Mouse (Mus musculus): ENCODE measurements around the gene Stkld1. TPM values are rescaled to one million over a fixed set of nuclear protein-coding genes. Genes with fewer than 3 reads are reported as not detected.
A peak's percentile ranks its signal among the peaks of the same experiment; 100 is the strongest.

Stkld1 gene
- polyA plus RNA-seq, 1 experiment from 2014 or later = 0.06 TPM

DNA sequence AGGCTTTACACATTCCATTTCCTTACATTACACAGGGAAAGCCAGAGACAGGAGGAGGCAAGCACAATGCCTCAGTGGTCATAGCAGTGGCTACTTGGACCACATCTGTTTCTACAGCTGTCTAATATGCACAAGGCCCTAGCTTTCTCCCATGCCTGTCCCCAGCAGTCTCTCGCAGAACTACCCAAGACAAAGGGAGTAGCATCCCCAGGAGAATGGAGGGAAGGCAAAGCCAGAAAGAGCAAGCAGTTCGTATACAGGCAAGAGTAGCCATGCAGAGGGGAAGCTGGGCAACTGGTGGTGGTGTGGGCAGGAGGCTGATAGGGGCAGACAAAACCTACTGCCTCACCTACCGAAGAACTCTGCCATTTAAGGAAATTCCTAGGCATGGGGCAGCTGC, 27.4 kb upstream of the Stkld1 start:
- ATAC-seq = no peak
- Histone ChIP-seq H3K36me3 (ENCODE audit: control insufficient read depth, insufficient read depth, low read length) (peaks cover 18% of the 10 kb centered on the region), H3K9me3 (ENCODE audit: control insufficient read depth, low read length) (no peaks in the 10 kb centered on the region), H3K27me3 (replicated peaks; ENCODE audit: control insufficient read depth, insufficient read depth, low read length) (no peaks in the 10 kb centered on the region), H3K4me1 (ENCODE audit: control insufficient read depth, insufficient read depth, low read depth, low read length) (peaks cover 34% of the 10 kb centered on the region), H3K9ac (ENCODE audit: low read depth, low read length) (no peak overlapping the region), H3K4me3 (ENCODE audit: low read length) (no peak overlapping the region), H3K4me2 (ENCODE audit: low read length) (no peak overlapping the region), H3K27ac (ENCODE audit: low read depth, low read length) (no peak overlapping the region)
- 97% methylated on average over 3 of the region's 3 CpGs for WGBS

DNA sequence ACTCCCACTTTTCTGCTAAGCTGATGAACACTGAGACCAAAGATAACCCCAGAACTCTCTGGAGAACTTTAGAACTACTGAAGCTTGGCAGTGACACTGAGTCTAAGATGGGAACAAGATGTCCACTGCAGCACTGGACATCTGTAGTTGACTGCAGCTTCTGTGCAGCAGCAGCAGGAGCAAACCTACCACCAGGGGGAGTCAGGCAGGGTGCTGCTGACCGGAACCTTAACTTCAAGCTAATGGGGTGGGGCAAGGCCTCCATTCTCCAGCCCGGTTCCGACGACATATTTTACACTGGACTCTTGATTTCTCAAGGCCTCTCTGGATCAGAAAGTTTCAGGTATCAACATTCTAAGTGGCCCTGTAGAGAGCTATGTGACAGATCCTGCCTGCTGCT, 26.7 kb upstream of the Stkld1 start:
- no peak for ATAC-seq
- Histone ChIP-seq H3K27me3 (replicated peaks; ENCODE audit: control insufficient read depth, insufficient read depth, low read length) (no peaks in the 10 kb centered on the region), H3K27ac (ENCODE audit: low read depth, low read length) (no peak overlapping the region), H3K9me3 (ENCODE audit: control insufficient read depth, low read length) (no peaks in the 10 kb centered on the region), H3K36me3 (ENCODE audit: control insufficient read depth, insufficient read depth, low read length) (peaks cover 18% of the 10 kb centered on the region), H3K9ac (ENCODE audit: low read depth, low read length) (no peak overlapping the region), H3K4me3 (ENCODE audit: low read length) (no peak overlapping the region), H3K4me1 (ENCODE audit: control insufficient read depth, insufficient read depth, low read depth, low read length) (peaks cover 34% of the 10 kb centered on the region), H3K4me2 (ENCODE audit: low read length) (no peak overlapping the region)
- 55% methylated on average over 4 of the region's 4 CpGs for WGBS

DNA sequence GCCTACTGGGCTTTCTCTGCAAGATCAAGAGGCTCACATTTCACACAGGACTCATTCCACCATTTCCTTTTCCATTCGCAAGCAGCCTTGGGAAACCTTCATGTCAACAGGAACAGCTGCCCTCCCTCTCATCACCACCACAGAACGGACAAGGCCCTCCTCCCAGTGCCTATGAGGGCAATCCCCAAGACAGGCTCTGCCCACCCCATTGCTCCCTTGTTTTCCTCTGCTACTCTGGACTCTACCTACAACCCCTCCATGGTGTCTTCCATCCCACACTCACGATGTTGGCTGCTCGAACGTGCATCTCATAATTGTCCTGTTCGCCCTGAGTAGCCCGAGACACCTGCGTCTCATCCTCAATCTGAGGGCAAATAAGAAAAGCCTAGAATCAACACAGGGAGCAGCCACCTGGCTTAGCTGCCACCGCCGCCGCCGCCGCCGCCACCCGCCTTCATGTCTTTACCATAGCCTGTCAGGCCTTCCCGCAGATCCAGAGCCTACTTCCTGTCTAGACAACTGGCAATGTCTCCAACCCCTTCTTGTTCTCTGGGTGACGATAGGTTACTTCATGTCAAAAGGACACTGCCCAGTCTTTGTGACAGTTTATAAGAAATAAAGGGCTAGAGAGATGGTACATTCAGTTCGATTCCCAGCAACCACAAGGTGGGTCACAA, 25.0 kb upstream of the Stkld1 start:
- Histone ChIP-seq H3K4me2 (ENCODE audit: low read length) (peak overlapping the region; percentile 77), H3K9me3 (ENCODE audit: control insufficient read depth, low read length) (no peaks in the 10 kb centered on the region), H3K4me3 (ENCODE audit: low read length) (peak overlapping the region; percentile 85; the same call in 1 of the 2 replicates), H3K27me3 (replicated peaks; ENCODE audit: control insufficient read depth, insufficient read depth, low read length) (no peaks in the 10 kb centered on the region), H3K9ac (ENCODE audit: low read depth, low read length) (peak overlapping the region; percentile 45), H3K27ac (ENCODE audit: low read depth, low read length) (no peak overlapping the region), H3K36me3 (ENCODE audit: control insufficient read depth, insufficient read depth, low read length) (peaks cover 35% of the 10 kb centered on the region), H3K4me1 (ENCODE audit: control insufficient read depth, insufficient read depth, low read depth, low read length) (peaks cover 33% of the 10 kb centered on the region)
- no peak for ATAC-seq
- WGBS = 90% methylated on average over 18 of the region's 18 CpGs

- H3K9me3 ChIP-seq (ENCODE audit: control insufficient read depth, low read length) = no peaks in the 10 kb centered on the region
- ATAC-seq = no peak
- peak overlapping the region; percentile 77 for H3K4me2 ChIP-seq (ENCODE audit: low read length)
- no peaks in the 10 kb centered on the region for H3K27me3 ChIP-seq (replicated peaks; ENCODE audit: control insufficient read depth, insufficient read depth, low read length)
- peak overlapping the region; percentile 87 for H3K9ac ChIP-seq (ENCODE audit: low read depth, low read length)
- H3K27ac ChIP-seq (ENCODE audit: low read depth, low read length) = no peak overlapping the region
- peak overlapping the region; percentile 85 for H3K4me3 ChIP-seq (ENCODE audit: low read length)
- peaks cover 40% of the 10 kb centered on the region for H3K36me3 ChIP-seq (ENCODE audit: control insufficient read depth, insufficient read depth, low read length)
- peaks cover 31% of the 10 kb centered on the region for H3K4me1 ChIP-seq (ENCODE audit: control insufficient read depth, insufficient read depth, low read depth, low read length)
Measured at GRCm38 (mm10) chr2:26909387-26909784, 24.5 kb upstream of the Stkld1 start.

- ATAC-seq = peak; percentile 94
- peak within 1 kb of the TSS; percentile 91 for H3K9ac ChIP-seq (ENCODE audit: low read depth, low read length)
- no peaks in the 10 kb centered on the region for H3K27me3 ChIP-seq (replicated peaks; ENCODE audit: control insufficient read depth, insufficient read depth, low read length)
- peak within 1 kb of the TSS; percentile 85 for H3K4me3 ChIP-seq (ENCODE audit: low read length)
- under 1% methylated on average over 74 of the region's 74 CpGs for WGBS
- peaks cover 40% of the 10 kb centered on the region for H3K36me3 ChIP-seq (ENCODE audit: control insufficient read depth, insufficient read depth, low read length)
- H3K27ac ChIP-seq (ENCODE audit: low read depth, low read length) = peak within 1 kb of the TSS; percentile 91
- no peaks in the 10 kb centered on the region for H3K9me3 ChIP-seq (ENCODE audit: control insufficient read depth, low read length)
- H3K4me1 ChIP-seq (ENCODE audit: control insufficient read depth, insufficient read depth, low read depth, low read length) = peaks cover 37% of the 10 kb centered on the region
- peak within 1 kb of the TSS; percentile 99 for H3K4me2 ChIP-seq (ENCODE audit: low read length)
Measured at GRCm38 (mm10) chr2:26910124-26910993, 23.5 kb upstream of the Stkld1 start, which contains the start of the genes Med22 and Rpl7a. TSS of gene Med22 (minus strand) at chr2:26910677. TSS of gene Rpl7a (plus strand) at chr2:26910764.

GRCm38 (mm10) chr2:26910994-26911765, 22.7 kb upstream of the Stkld1 start:
- Histone ChIP-seq H3K36me3 (ENCODE audit: control insufficient read depth, insufficient read depth, low read length) (peaks cover 34% of the 10 kb centered on the region), H3K4me1 (ENCODE audit: control insufficient read depth, insufficient read depth, low read depth, low read length) (peaks cover 41% of the 10 kb centered on the region), H3K9me3 (ENCODE audit: control insufficient read depth, low read length) (no peaks in the 10 kb centered on the region), H3K4me2 (ENCODE audit: low read length) (peak overlapping the region; percentile 99), H3K27ac (ENCODE audit: low read depth, low read length) (peak overlapping the region; percentile 91), H3K27me3 (replicated peaks; ENCODE audit: control insufficient read depth, insufficient read depth, low read length) (no peaks in the 10 kb centered on the region), H3K4me3 (ENCODE audit: low read length) (peak overlapping the region; percentile 85), H3K9ac (ENCODE audit: low read depth, low read length) (peak overlapping the region; percentile 91)
- WGBS = 2% methylated on average over 36 of the region's 37 CpGs
- ATAC-seq = peak; percentile 38

DNA sequence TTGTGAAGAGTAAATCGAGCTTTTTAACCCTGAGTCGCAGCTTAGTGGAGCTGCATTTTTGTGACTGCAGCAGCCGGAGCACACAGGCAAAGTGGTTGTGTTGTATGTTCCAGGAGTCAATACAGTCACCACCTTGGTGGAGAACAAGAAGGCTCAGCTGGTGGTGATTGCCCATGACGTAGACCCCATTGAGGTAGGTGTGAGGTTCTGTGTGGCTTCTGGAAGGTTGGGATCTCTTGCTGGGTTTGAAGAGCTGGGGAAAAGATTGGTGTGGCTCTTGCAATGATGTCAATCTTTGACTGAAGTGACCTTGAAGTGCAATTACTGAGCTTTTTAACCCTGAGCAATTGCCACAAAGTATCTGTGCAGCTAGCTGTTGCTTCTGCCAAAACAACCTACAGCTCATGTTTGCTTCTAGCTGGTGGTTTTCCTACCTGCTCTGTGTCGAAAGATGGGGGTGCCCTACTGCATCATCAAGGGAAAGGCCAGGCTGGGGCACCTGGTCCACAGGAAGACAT, 21.5 kb upstream of the Stkld1 start:
- H3K27me3 ChIP-seq (replicated peaks; ENCODE audit: control insufficient read depth, insufficient read depth, low read length) = no peaks in the 10 kb centered on the region
- no peak overlapping the region for H3K27ac ChIP-seq (ENCODE audit: low read depth, low read length)
- H3K4me3 ChIP-seq (ENCODE audit: low read length) = peak overlapping the region; percentile 85
- H3K4me2 ChIP-seq (ENCODE audit: low read length) = peak overlapping the region; percentile 99
- H3K36me3 ChIP-seq (ENCODE audit: control insufficient read depth, insufficient read depth, low read length) = peaks cover 29% of the 10 kb centered on the region
- H3K4me1 ChIP-seq (ENCODE audit: control insufficient read depth, insufficient read depth, low read depth, low read length) = peaks cover 46% of the 10 kb centered on the region
- WGBS = 73% methylated on average over 5 of the region's 5 CpGs
- no peak for ATAC-seq
- H3K9me3 ChIP-seq (ENCODE audit: control insufficient read depth, low read length) = no peaks in the 10 kb centered on the region
- H3K9ac ChIP-seq (ENCODE audit: low read depth, low read length) = peak overlapping the region; percentile 91; the same call in 1 of the 2 replicates

DNA sequence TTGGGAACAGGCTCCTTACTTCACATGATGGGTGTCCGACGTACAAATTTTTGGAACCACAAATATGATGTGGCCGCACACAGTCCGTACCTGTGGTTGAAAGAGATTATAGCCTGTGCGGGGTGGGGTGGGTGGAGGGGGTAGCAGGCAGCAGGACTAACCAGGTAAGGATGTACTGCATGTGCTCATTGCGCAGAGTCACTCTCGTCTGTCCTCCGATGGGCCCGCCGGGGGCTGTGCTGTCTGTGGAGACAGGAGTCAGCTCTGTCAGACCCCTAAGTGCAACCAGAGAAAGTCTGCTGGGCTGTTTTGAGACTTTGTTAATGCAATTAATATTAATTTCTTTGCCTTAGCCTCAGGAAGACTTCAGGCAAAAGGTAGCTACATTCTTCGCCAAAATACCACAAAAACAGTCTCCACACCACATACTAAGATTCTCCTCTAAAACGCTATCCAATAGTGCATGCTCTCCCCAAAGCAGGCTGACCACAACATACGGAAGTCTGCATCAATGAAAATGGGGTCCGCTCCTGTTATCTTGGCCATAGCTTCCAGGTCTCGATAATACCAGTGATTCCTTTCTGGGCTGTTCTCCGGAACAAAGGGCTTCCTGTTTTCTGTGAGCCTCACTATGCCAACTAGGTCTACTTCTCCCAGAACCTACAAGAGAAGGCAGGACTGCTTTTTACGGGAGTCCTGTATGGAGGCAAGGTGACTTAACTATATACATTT, 20.3 kb upstream of the Stkld1 start:
- H3K9ac ChIP-seq (ENCODE audit: low read depth, low read length) = no peak overlapping the region
- H3K4me1 ChIP-seq (ENCODE audit: control insufficient read depth, insufficient read depth, low read depth, low read length) = peaks cover 51% of the 10 kb centered on the region
- H3K4me2 ChIP-seq (ENCODE audit: low read length) = no peak overlapping the region
- H3K27ac ChIP-seq (ENCODE audit: low read depth, low read length) = no peak overlapping the region
- H3K36me3 ChIP-seq (ENCODE audit: control insufficient read depth, insufficient read depth, low read length) = peaks cover 28% of the 10 kb centered on the region
- 84% methylated on average over 17 of the region's 17 CpGs for WGBS
- H3K4me3 ChIP-seq (ENCODE audit: low read length) = no peak overlapping the region
- H3K27me3 ChIP-seq (replicated peaks; ENCODE audit: control insufficient read depth, insufficient read depth, low read length) = no peaks in the 10 kb centered on the region
- no peaks in the 10 kb centered on the region for H3K9me3 ChIP-seq (ENCODE audit: control insufficient read depth, low read length)
- no peak for ATAC-seq

All from hindbrain, embryonic 16.5 days (tissue).